Mouse (Mus musculus) spleen, adult 2 months (tissue): ENCODE data around the gene Nos1ap.

Source experiments
- CTCF ChIP-seq: fragments of 200-500 bp; IDR thresholded peaks from 2 replicates; pipeline ENCODE4 v1.5.1; 2011; ENCODE audit warnings: mild to moderate bottlenecking, inconsistent platforms; ENCODE audit not compliant: insufficient read depth, insufficient read length, insufficient replicate concordance; ENCODE audit errors: extremely low read depth
- POLR2A ChIP-seq: fragments of 200-500 bp; IDR thresholded peaks from 2 replicates; pipeline ENCODE4 v1.6.1; 2011; ENCODE audit warnings: low read depth, low read length, inconsistent platforms

GRCm38 (mm10) chr1:170515455-170515854 lies 74.2 kb downstream of the Nos1ap start:
- TF ChIP-seq CTCF (no peak), POLR2A (no peak)
